Mouse (Mus musculus) kidney, postnatal 36 days (tissue): Measurements from ENCODE around the gene Parp3.

ENCODE experiments used
- DNase-seq, 2 experiments: peaks; one replicate each; pipeline ENCODE4 v3.0.0; 2021 to 2022; ENCODE audit warnings: mixed read lengths in 2 of 2

The Parp3 gene

DNA sequence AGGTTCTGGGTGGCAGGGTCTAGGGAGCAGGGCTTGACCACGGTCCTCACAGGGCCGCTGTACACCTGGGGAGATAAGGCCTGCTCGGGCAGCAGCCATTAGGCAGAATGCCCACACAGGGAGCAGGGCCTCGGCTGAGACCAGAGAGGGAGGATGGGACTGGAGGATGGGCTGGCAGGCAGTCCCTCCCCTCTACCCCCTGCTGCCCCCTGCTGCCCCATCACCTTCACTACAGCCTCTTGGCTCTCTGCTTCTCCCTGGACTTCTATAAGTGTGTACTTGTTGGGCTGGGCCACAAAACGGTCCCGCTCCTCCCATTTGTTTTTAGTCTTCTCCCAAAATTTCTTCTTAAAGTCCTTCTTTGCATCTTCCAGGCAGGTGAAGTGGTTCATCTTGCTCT is 2.3 kb downstream of the Parp3 start:
- peak; percentile 74 to 84 for DNase-seq

DNA sequence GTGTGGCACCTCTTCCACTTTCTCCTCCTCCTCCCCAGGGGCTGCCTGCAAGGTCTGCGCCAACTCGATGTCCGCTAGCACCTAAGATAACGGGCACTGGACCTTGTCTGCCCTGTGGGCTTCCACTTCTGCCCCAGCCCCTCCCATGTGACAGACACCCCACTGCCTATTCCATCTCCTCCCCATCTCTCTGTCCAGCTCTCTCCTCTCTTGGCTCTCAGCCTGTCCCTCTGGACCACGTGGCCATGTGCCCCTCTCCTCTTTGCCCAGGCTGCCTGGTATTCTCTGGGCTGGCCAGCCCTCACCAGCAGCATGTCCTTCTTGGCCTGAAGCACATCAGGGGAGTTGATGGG is 3.0 kb downstream of the Parp3 start:
- DNase-seq, result no peak

DNA sequence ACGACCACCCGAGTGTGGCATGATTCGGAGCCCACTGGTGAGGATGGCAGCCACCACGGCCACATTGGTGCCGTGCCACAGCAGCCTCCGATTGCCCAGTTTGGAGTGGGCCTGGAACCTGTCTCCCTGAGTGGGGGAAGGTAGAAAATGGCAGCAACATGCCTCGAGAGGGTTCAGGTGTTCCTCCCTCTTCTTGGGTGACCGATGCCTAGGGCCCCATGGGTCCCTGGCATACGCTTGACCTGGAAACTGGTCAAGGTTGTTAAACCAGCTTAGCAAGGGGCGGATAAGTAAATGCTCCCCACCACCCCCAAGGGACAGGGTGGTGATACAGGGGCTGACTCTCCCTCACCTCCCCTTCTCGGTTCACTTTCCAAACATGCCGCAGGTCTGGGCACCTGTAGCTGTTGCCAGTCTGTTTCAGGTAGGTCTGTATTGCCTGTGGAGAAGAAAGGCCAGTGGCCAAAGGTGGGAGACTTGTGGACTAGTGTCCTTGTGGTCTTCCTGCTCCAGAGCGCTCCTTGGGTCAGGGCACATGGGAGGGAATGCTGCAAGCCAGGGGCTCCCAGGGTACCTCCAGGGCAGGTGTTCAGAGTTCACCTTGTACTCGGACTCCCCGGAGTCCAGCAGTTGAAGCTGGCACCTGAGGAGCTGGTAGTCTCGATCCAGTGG is 3.5 kb downstream of the Parp3 start:
- DNase-seq, result peak; percentile 64 to 72

GRCm38 (mm10) chr9:106472321-106472720 is 4.4 kb downstream of the Parp3 start:
- peak in 1 of 2 experiments; percentile 41 for DNase-seq

DNA sequence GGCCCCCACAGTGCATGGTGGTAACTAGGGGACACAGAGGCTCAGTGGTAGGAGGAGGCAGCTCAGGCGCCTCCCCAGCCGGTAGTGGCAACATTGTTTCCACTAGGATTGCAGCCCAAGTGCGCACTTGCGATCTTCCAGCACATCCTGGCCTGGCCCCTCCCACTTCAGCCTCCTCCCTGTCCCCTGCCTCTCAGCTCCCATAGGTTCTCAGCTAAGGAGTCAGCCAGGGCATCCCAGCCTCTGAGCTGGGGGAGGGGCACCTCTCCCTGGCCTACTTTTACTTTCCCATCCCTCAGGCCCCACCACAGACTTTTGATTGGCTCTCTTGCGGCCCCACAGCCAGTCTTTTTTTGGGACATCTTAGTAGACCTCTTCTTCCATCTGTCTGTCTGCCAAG is 4.9 kb downstream of the Parp3 start:
- DNase-seq, result peak; percentile 77 to 81

GRCm38 (mm10) chr9:106470991-106471750 is 5.6 kb downstream of the Parp3 start:
- peak; percentile 23 to 45 for DNase-seq

GRCm38 (mm10) chr9:106469776-106470175 is 7.0 kb downstream of the Parp3 start:
- no peak for DNase-seq

- no peak for DNase-seq
These were observed 7.4 kb downstream of the Parp3 start for GRCm38 (mm10) chr9:106469317-106469716.

DNA sequence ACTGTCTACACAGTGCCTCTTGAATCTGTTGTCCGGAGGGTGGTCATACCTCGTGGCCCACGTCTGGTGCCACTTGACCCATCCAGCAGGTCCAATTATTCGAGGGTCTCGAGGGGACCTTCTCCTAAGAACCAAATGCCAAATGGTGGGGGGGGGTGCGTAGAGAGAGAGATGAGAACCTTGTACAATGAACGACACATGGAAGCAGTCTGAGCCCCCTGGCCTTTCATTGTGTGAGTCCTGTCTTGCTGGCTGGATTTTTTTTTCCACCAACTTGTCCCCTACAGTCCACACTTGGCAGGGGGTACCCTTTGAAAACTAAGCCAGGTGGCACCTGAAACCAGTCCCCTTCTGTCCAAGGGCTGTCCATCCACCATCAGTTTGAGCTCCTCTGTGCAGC is 9.0 kb downstream of the Parp3 start:
- DNase-seq, result no peak

GRCm38 (mm10) chr9:106466721-106467120 is 10.0 kb downstream of the Parp3 start:
- no peak for DNase-seq

DNA sequence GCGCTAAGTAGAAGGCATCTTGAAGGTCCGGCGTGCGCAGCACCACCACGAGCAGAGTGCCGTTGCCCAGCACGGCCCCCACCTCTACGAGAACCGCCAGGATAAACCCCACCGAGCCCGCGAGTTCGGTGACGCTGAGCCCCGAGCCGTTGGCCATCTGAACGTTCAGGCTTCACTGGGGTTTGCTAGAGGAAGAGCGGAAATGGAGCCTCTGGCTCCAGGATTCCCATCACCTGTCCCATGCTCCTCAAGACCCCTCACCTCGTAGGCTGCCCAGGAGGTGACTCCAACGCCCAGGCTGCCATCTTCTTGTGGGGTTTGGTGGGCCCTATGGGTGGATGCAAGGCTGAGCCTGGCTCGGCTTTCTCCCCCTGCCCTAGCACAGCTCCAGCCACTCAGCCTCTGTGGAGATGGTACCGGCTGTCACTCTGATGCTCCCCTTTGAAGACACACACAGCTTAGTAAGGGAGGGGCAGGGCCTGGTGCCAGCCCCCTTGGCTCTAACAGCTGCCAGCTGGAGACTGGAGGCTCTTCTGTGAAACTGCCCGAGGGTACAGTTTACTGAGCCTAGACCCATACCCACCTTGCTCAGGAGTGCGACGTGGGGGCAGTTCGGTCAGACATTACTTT is 11.1 kb downstream of the Parp3 start, which contains the start of gene Gpr62:
Gene Gpr62 (minus strand): TSS at position 368 of the 630 bp plus-strand sequence.
- no peak for DNase-seq

DNA sequence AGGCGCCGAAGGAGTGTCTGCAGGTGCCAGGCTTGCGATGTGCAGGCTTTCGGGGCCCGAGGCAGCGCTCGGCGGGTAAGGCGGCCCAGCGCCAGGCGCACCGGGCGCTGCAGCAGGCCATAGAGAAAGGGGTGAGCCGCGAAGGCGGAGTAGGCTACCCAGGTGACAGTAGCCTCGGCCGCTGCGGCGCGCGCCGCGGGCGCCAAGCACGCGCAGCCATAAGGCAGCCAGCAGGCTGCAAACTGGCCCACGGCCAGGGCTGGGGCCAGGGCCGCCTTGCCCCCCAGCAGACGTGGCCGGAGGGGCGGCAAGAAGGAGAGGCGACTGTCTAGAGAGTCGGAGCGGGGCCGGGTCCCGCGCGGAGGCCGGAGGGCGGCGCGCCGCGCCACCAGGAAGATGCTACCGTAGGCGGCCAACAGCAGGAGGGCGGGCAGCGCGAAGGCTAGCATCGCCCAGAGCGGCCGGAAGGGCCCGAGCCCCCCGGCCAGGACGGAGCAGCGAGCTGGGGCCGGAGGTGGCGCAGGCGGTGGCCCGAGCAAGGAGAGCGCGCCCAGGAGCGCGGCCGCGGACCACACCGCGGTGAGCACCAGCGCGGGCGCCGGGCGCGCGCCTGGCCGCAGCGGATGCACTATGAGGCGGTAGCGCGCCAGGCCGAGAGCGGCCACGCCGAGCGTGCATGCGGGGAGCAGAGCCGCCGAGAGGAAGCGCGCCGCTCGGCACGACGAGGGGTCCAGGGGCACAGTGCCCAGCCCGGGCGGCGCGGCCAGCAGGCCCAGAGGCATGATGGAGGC is 11.8 kb downstream of the Parp3 start:
- peak in 1 of 2 experiments; percentile 75 for DNase-seq

DNA sequence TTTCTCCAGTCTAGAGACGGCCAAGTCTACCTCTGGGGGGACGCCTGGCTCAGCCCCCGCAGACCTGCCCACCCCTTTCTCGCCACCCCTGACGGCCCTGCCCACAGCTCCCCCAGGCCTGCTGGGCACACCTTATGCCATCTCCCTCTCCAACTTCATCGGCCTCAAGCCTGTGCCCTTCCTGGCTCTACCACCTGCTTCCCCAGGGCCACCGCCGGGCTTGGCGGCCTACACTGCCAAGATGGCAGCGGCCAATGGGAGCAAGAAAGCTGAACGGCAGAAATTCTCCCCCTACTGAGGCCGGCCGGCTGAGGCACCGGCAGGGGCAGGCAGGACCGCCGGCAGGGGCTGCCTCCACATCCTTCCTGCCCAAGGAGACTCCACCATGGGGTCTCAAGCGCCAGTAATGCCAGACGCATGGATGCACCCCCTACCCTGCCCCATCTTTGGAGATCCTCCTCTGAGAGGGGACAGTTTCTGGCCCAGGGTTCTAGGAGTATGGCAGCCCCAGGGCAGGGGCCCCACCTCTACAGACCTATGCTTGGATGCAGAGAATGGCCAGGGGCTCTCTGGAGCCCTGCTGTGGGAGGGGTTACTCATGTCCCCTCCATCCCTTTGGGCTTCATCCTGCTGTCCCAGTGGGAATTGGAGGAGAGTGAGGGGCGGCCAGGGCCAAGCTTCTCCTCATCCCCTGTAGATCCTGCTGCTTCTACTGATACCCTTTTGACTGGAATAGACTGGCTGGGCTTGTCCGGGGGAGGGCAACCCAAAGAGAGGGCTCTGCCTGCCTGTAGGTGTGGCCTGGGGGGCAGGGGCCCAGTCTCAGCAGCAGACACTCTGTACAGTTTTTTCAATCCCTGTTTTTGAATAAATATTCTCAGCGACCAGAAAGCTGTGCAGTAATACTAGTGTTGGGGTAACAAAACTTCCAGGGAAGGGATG is 13.4 kb downstream of the Parp3 start:
- DNase-seq, result no peak

DNA sequence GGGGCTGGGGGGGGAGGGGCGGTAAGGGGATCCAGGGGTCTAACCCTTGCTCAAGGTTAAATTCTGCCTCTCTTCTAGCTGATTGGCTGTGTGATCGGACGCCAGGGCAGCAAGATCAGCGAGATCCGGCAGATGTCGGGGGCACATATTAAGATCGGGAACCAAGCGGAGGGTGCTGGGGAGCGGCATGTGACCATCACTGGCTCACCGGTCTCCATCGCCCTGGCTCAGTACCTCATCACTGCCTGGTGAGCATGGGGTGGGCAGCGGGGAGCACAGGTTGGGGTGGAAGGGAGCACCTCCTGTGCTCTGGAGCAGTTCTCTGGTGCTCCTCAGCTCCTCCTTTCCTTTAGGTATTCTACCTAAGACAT is 14.3 kb downstream of the Parp3 start:
- DNase-seq, result no peak

DNA sequence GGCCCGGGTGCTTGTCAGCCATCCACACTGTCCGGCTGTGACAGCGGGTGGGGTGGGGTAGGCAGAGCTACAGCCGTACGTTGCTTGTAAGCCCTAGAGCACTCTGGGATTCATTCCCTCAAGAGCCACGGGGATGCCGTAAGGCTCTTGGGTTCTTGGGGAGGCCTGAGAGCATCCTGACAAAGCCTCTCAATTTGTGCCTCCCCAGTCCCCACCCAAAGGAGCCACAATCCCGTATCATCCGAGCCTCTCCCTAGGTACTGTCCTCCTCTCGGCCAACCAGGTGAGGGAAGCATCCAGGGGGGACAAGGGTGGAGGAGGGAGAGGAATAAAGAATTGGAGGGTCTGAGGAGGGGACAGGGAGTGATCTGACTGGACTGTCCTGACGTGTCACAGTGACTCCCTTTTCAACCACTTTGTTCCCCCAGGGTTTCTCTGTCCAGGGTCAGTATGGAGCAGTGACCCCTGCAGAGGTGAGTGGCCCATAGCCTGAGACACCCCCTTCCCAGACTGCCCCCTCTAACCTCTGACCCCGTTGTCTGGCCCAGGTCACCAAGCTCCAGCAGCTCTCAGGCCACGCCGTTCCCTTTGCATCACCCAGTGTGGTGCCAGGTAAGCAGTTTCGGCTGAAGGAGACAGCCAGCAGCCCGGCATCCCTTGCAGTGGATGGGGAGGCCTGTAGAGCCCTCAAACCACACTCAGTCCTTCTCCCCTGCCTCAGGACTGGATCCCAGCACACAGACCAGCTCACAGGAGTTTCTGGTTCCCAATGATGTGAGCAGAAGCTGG is 14.9 kb downstream of the Parp3 start:
- DNase-seq, result no peak

DNA sequence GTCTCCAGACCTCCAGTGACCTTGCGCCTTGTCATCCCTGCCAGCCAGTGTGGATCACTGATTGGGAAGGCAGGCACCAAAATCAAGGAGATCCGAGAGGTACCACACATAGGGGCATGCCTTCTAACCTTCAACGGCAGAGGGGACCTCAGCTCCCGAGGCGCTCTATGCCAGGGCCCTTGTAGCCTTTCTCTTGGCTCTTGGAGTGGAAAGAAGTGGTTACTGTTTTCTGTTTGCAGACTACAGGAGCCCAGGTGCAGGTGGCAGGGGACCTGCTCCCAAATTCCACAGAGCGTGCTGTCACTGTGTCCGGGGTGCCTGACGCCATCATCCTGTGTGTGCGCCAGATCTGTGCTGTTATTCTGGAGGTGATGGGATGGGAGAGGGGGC is 15.7 kb downstream of the Parp3 start:
- DNase-seq, result no peak

- no peak for DNase-seq
These were observed 16.2 kb downstream of the Parp3 start for GRCm38 (mm10) chr9:106460401-106461025.

- no peak for DNase-seq
These were observed 16.8 kb downstream of the Parp3 start for GRCm38 (mm10) chr9:106459946-106460345.

DNA sequence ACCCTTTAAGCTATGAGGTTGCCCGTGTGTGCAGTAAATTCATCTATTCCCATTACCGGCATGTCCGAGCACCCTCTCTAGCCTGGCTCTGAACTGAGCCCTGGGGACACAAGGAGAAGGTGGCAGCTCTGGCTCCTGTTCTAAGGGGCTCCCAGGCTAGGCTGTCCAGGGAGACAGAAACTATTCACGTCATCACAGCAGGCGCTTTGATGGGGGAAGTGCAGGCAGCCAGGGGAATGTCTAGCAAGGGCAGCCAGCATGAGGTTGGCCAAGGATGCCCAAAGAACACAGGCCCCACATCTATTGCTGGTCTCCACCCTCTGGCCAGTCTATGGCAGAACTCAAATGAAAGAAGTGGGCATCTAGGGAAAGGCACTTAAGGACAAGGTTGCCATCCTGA is 18.8 kb downstream of the Parp3 start:
- DNase-seq, result no peak

- DNase-seq, result no peak
These were observed 19.6 kb downstream of the Parp3 start for GRCm38 (mm10) chr9:106457163-106457559.
